Mouse (Mus musculus) heart, postnatal 10 days (tissue): ENCODE data around the gene Ppil3. TPM values are rescaled to one million over a fixed set of nuclear protein-coding genes. Genes with fewer than 3 reads are reported as not detected.

ENCODE experiments used
- DNase-seq, 2 experiments: peaks; one replicate each; pipeline ENCODE4 v3.0.0; 2021
- intact Hi-C: fragments of 180-260 bp; cut with DNase I; formaldehyde crosslinking; loops from one replicate; pipeline ENCODE4 v1.15.1; 2025
- total RNA-seq, 2 experiments: library from RNA; stranded (reverse); gene quantifications; 2 replicates each; pipeline ENCODE4 v1.2.3; 2021

The Ppil3 gene
- total RNA-seq, 2 experiments from 2014 or later = 18.7 TPM

- DNase-seq = no peak
- intact Hi-C loops = no loop called here
Observed at GRCm38 (mm10) chr1:58410198-58410588, 35.1 kb downstream of the Ppil3 start.

DNA sequence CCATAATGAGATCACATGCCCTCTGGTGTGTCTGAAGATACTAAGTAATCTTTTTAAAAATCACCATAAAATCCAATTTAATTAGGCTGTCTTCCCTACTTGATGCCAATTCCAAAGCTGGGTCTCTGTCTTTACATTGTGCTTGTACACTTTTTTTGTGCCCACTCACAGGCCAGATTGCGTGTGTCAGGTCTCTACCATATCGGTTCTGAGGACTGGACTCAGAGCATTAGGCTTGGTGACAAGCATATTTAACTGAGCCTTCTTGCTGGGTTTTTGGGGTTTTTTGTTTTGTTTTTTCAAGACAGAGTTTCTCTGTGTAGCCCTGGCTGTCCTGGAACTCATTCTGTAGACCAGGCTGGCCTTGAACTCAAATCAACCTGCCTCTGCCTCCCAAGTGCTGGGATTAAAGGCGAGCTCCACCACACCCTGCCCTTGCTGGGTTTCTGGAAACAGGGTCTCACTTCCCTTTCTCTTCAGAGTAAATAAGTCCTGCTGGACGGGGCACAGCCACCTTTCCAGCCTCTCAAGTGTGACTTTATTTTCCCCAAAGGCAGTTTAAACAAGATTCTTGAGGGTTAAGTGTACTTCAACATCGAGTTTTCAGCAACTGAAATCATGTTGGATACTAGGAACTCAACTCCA, 35.6 kb downstream of the Ppil3 start:
- intact Hi-C loops = no loop called here
- no peak for DNase-seq

GRCm38 (mm10) chr1:58408141-58408540, 37.1 kb downstream of the Ppil3 start:
- DNase-seq = no peak
- intact Hi-C loops = no loop called here

DNA sequence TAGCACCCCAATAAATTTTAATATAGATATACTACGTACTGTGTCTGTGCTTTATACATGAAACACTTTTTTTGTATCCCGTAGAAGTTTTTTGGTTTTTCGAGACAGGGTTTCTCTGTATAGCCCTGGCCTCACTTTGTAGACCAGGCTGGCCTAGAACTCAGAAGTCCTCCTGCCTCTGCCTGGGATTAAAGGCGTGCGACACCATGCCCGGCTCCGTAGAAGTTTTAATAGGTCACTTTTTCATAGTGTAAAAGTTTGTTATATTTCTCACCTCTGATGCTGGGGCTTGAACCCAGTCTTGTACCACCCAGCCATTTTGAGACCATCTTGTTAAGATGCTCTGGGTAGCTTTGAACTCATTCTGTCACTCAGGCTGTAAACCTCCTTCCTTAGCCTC, 38.0 kb downstream of the Ppil3 start:
- no peak for DNase-seq
- intact Hi-C loops = no loop called here

GRCm38 (mm10) chr1:58403745-58404144, 41.5 kb downstream of the Ppil3 start:
- intact Hi-C loops = no loop called here

DNA sequence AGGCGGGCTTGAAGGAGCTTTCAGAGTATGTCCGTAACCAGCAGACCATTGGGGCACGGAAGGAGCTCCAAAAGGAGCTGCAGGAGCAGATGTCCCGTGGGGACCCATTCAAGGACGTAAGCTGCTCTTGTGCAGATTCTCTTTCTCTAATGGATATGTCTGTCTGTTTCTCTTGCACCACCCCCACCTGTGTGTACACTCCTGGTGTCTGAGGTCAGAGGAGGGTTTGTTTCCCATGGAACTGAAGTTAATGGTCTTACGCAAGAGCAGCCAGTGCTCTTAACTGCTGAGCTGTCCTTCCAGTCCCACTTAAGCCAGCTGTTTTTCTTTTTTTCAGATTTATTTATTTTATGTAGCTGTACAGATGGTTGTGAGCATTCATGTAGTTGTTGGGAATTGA, 43.9 kb downstream of the Ppil3 start:
- intact Hi-C loops = no loop called here
- no peak for DNase-seq

More at GRCm38 (mm10) chr1:58403745-58404144, 41.5 kb downstream of the Ppil3 start:
- no peak for DNase-seq

- intact Hi-C loops = loop anchor here (2.0 to 10.0 kb wide), 2 partner anchors 15 to 93 kb away; no protein-coding TSS in a partner anchor
- no peak for DNase-seq
Observed at GRCm38 (mm10) chr1:58397731-58398130, 47.6 kb downstream of the Ppil3 start.

- intact Hi-C loops = loop anchor here (10.0 kb wide), 1 partner anchor 91 kb away; no protein-coding TSS in a partner anchor
- DNase-seq = no peak
Observed at GRCm38 (mm10) chr1:58396179-58396578, 49.1 kb downstream of the Ppil3 start.

- DNase-seq = no peak
- intact Hi-C loops = loop anchor here (10.0 kb wide), 1 partner anchor 91 kb away; no protein-coding TSS in a partner anchor
Observed at GRCm38 (mm10) chr1:58395341-58395740, 49.9 kb downstream of the Ppil3 start.

GRCm38 (mm10) chr1:58393284-58394195, 51.7 kb downstream of the Ppil3 start:
- intact Hi-C loops = loop anchor here (5.0 to 10.0 kb wide), 2 partner anchors 89 to 986 kb away; partner anchors contain the start of genes Maip1 and Tyw5

DNA sequence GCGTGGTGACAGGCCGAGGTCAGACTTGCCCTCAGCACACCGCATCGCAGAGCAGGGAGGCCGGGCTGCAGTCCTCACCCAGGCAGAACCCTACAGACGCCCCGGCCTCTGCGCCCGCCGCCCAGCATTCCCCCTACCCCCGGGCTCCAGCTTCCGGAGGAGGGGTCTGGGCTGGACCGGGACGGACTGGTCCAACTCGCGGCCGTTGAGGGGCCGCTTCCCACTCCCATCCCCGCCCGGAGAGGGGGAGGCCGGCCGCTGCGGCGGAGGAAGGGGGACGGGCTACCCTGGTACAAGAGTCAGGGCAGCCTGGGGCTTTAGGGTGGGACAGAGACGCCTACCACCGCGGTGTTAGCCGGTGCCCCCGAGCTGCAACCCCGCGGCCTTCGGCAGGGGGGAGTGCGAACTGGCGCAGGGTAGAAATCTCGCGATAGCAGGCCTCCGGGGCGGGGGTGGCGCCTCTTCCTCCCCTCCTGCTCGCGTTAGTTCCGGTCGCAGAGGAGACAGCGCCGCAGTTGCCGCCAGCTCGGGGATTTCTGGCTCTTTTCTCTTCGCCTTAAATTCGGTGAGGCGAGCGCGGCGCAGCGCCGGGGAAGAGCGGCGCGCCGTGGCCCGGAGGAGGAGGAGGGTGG, 52.5 kb downstream of the Ppil3 start, which contains the start of gene Bzw1:
Bzw1 (plus strand) TSS at position 247 of the 632 bp plus-strand sequence.
- peak; percentile 95 to 96 for DNase-seq
- intact Hi-C loops = loop anchor here (5.0 to 10.0 kb wide), 2 partner anchors 88 to 985 kb away; partner anchors contain the start of genes Maip1 and Tyw5

More at GRCm38 (mm10) chr1:58393284-58394195, 51.7 kb downstream of the Ppil3 start:
- DNase-seq = peak; percentile 56 to 64

GRCm38 (mm10) chr1:58392268-58392651, 53.0 kb downstream of the Ppil3 start:
- DNase-seq = no peak

DNA sequence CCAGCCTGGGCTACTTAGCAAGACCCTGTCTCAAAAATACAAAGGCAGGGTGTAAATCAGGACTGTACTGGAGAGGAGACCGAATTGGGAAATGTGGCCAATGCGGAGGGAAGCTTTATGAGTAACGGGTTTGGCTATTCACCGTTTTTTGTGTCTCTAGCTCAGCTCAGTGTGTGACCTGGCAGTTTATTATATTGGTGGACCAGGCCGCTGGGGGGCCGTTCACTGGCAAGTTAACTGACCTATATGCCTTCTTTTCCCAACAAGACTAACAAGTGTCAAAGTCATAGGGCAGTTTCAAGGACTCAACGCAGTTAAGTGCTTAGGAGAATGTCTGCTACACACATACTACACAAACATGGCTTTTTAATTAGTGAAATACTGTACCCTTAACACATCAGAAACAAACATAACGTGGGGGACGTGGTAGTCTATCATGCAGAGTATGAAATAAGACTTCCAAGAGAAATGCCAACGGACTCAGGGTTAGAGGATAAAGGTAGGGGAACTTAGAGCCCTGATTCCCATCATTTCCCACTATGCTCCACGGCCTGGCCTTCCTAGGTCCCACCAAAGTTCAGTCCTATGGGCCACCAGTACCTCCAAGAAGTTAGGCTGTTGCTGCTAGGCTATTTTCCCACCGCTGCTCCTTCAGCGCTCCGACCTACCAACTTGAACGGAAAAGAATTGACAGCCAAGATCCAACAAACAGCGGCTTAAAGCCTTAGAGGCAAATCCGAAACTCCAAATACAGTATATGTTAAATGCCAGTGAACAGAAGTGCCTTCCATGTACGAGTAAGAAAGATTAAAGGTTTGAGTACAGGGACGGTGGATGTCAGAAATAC, 53.6 kb downstream of the Ppil3 start:
- peak in 1 of 2 experiments; percentile 34 for DNase-seq
- intact Hi-C loops = loop anchor here (5.0 to 10.0 kb wide), 2 partner anchors 87 to 984 kb away; partner anchors contain the start of genes Maip1 and Tyw5

More at GRCm38 (mm10) chr1:58392268-58392651, 53.0 kb downstream of the Ppil3 start:
- intact Hi-C loops = loop anchor here (5.0 to 10.0 kb wide), 2 partner anchors 87 to 985 kb away; partner anchors contain the start of genes Maip1 and Tyw5

DNA sequence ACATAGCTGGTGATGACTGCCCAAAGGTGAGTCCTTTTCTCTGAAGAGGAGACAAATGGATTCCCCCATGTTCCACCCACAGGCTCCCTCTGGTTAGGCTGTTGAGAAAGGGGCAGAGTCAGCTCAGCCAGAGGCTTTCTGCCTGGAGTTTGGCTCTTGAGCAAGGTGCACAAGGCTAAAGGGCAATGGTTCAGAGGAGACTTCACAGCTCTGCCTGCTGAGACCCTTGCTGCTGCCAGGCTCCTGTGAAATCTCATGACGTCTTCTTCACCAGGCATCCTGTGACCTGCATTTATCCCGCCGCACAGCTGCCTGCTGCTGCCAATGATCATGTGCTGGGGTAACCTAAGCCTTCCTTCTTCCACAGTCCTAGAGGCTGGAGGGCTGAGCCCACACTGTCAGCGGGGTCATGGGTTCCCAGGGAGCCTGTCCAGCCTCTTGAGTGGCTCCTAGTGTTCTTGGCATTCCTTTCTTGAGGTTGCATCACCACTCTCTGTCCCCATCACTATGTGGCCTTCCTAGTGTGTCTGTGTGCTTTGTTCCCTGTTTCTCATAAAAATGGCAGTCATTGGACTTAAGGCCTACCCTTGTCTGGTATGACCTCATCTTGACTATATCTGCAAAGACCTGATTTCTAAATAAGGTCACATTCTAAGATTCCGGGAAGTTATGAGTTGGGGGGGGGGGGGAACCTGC, 62.6 kb downstream of the Ppil3 start:
- intact Hi-C loops = no loop called here
- DNase-seq = no peak

Other genes starting within 250 kb of the Ppil3 start
- not detected for gene Aox4, start 235.1 kb downstream of the Ppil3 start, total RNA-seq
- under 1 TPM; 0.05 TPM for gene Aox2, start 167.2 kb downstream of the Ppil3 start, total RNA-seq
- 100 to 1,000 TPM; 109 to 117 TPM for gene Bzw1, start 52.6 kb downstream of the Ppil3 start, total RNA-seq
- gene Clk1, start 21.4 kb downstream of the Ppil3 start, total RNA-seq = 10 to 100 TPM; 62.6 to 80.1 TPM
- gene Nif3l1, start 335 bp downstream of the Ppil3 start, total RNA-seq = 10 to 100 TPM; 15.1 to 15.8 TPM
- 10 to 100 TPM; 12.7 to 16.1 TPM for gene Orc2, start 59.6 kb upstream of the Ppil3 start, total RNA-seq
- 10 to 100 TPM; 12.5 to 15.7 TPM for gene Fam126b, start 140.8 kb upstream of the Ppil3 start, total RNA-seq
- gene Ndufb3, start 140.9 kb upstream of the Ppil3 start, total RNA-seq = 100 to 1,000 TPM; 233 to 237 TPM